Mouse (Mus musculus) lung, adult 2 months (tissue): ENCODE measurements around the gene Cd24a. TPM values are rescaled to one million over a fixed set of nuclear protein-coding genes. Genes with fewer than 3 reads are reported as not detected.

Experiments used
- DNase-seq: peaks from one replicate; pipeline ENCODE4 v3.0.0; 2022
- H3K4me1 ChIP-seq: fragments of 200-500 bp; 2 replicates; pipeline ENCODE4 v1.6.1; 2011; ENCODE audit warnings: low read length; ENCODE audit not compliant: control insufficient read depth, insufficient read depth
- H3K4me3 ChIP-seq: fragments of 200-500 bp; replicated peaks from 2 replicates; pipeline ENCODE3; 2011; ENCODE audit warnings: low read depth, mild to moderate bottlenecking, control low read depth, low read length; ENCODE audit errors: extremely low read depth
- CTCF ChIP-seq: fragments of 200-500 bp; IDR thresholded peaks from 2 replicates; pipeline ENCODE4 v1.5.1; 2011; ENCODE audit warnings: mild to moderate bottlenecking, low read length, control low read depth; ENCODE audit not compliant: insufficient read depth
- POLR2A ChIP-seq: fragments of 200-500 bp; IDR thresholded peaks from 2 replicates; pipeline ENCODE4 v1.6.1; 2011; ENCODE audit warnings: low read depth, mild to moderate bottlenecking, control low read depth, low read length, borderline replicate concordance; ENCODE audit errors: extremely low read depth
- WGBS: fragments of 180-500 bp; shearing (Covaris S2); methylation state at CpG from one replicate; pipeline ENCODE4 v1.1.7; 2018; 5-methylcytosine and 5-hydroxymethylcytosine counted together
- polyA plus RNA-seq: library from polyadenylated mRNA; depleted of rRNA; stranded (reverse); fragments of >200 nt; gene quantifications from 2 replicates; pipeline ENCODE4 v1.2.3, GENCODE M21; 2012

Gene Cd24a
- polyA plus RNA-seq, 1 experiment = 239 TPM

DNA sequence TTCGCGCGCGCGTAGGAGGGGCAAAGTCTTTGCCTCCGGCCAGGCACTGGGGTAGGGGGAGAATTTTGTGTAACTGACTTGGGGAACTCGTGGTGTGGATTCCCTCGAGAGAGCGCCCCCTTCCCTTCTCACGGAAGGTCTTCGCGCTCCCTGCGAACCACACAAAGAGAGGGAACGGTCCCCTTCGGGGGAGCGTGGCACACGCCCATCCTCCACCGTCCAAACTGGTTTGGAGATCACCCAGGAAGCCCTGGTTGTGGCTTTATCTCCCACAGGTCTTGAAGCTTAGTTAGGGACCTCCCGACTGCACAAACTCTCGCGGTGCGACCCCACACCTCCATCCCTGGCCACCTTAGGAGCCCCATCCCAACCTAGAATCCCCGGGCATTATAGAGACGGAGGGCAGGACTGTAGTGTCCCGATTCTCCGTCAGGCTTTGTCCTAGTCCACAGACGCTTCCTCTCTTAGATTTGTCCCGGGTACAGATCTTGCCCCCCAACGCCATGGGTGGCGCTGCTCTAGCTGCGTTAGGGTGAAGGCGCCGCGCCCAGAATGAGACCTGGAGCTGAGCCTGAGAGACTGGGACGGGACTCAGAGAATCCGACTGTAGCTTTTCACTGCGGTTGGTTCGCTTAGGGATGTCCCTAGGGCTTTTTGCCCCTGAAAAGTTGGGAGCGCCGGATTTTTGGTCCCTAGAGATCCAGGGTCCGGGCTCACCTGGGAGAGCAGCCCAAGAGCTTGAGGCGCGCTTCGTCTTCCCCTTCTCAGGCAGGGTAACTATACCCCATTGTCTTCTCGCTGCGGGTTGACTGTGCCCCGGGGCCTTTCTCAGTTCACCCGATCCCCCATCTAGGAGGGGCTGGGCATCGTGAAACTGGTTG is 1.5 kb downstream of the Cd24a start:
- 0 out of 2 replicates have a peak, but pooled peaks have one; percentile 2 for TF ChIP-seq CTCF
- TF ChIP-seq POLR2A = 0 out of 2 replicates have a peak, but pooled peaks have one; percentile 4
- 1% methylated on average over 49 of the region's 49 CpGs for WGBS
- peak; percentile 40 for DNase-seq
- Histone ChIP-seq H3K4me1 (no peaks in the 10 kb centered on the region), H3K4me3 (peak overlapping the region; percentile 81)

- WGBS = 3% methylated on average over 15 of the region's 15 CpGs
- TF ChIP-seq CTCF = no peak
- TF ChIP-seq POLR2A = no peak
- peak; percentile 38 for DNase-seq
- Histone ChIP-seq H3K4me1 (no peaks in the 10 kb centered on the region), H3K4me3 (peak overlapping the region; percentile 61)
These were observed 2.6 kb downstream of the Cd24a start for GRCm38 (mm10) chr10:43580649-43581078.

DNA sequence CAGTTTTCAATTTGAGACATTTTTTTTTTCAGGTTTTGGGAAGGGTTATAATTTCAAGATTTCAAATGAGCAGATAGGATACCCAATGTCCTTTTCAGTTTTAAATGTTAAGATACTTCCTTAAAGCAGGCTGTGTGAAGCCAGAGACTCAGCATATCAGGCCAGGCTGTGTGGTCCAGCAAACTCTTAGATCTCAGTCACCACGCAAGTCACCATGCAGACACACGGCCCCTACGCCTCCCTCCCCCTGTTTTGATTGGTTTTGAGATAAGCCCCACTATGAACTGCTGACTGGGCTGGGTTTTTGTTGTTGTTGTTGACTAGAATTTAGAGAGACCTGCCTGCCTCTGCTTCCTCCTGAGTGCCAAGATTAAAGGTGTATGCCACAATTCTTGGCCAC is 3.2 kb downstream of the Cd24a start:
- no peak overlapping the region for H3K4me3 ChIP-seq
- TF ChIP-seq CTCF (no peak), POLR2A (no peak)
- H3K4me1 ChIP-seq = no peaks in the 10 kb centered on the region
- WGBS = 70% methylated on average over 3 of the region's 3 CpGs
- DNase-seq = no peak

- TF ChIP-seq CTCF (no peak), POLR2A (no peak)
- H3K4me3 ChIP-seq = no peak overlapping the region
- 89% methylated on average over 4 of the region's 4 CpGs for WGBS
- DNase-seq = no peak
- no peaks in the 10 kb centered on the region for H3K4me1 ChIP-seq
These were observed 6.5 kb downstream of the Cd24a start for GRCm38 (mm10) chr10:43584538-43584937.

DNA sequence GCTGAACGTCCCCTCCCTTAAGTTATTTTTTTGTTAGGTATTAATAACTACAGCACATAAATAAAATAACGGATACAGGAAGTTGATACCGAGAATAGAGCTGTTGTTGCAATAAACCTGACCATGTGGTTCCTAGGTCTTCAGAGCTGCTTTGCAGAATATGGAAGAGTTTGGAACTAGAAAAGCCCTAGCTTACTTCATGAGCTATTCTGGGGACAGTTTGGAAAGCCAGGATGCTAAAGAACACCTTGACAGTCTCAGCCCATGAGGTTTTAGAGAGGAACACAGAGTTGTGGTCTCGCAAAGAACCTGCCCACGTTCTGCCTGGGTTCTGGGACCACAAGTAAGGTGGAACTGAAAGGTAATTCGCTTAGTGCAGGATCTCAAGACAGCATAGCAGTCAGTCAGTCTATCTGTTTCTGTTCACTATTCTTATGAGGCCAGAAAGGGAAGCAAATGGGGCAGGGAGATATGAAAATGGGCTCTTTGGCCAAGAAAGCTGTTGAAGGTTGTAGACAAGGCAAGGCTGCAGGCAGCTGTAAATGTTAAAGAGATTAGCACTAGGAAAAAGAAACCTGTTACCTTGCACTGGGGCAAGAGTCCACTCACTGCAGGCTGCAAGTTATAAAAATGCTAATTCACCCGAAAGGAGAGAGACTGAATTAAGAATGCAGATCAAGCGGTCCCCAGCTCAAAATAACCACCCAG is 10.5 kb downstream of the Cd24a start:
- no peak overlapping the region for H3K4me3 ChIP-seq
- WGBS = 55% methylated on average over 8 of the region's 8 CpGs
- no peaks in the 10 kb centered on the region for H3K4me1 ChIP-seq
- DNase-seq = no peak
- TF ChIP-seq CTCF (no peak), POLR2A (no peak)

DNA sequence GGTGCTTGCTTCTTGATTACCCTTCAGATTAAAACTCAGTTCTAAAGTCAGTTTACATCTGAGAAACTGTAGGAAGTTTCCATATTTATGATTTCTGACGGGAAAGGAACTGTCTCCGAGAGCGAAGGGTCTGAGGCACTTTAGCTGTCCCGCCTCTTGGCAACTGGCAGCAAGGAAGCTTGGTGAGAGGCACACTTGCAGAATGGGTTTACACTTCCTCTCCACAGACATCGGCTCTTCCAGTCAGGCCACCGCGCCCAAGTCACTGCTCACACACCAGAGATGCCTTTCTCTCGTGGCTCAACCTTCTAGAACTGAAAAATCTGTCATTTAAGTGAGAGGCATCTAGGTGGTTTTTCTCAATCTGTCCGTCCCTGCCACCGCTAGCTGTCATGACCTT is 13.4 kb downstream of the Cd24a start:
- no peaks in the 10 kb centered on the region for H3K4me1 ChIP-seq
- WGBS = 43% methylated on average over 10 of the region's 10 CpGs
- TF ChIP-seq CTCF (no peak), POLR2A (no peak)
- H3K4me3 ChIP-seq = no peak overlapping the region
- DNase-seq = no peak

DNA sequence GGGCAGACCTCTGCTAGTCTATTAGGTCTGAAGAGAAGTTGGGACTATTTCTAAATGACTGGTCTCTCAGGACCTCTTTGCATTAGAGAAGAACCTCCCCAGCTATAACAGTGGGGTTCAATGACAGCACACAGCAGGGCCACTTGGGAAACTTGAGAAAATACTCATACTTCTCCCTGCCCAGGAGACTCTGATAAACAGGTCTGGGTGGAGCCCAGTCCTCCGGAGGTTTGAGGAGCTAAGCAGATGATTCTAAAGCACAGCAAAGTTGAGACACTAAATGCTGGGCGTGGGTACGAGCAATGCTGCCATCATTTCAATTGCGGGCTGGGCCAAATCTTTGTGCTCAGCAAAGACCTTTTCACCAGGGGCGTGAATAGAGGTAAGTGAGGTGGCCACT is 15.1 kb downstream of the Cd24a start:
- DNase-seq = no peak
- no peak overlapping the region for H3K4me3 ChIP-seq
- 82% methylated on average over 5 of the region's 5 CpGs for WGBS
- no peak for TF ChIP-seq POLR2A
- no peak for TF ChIP-seq CTCF
- H3K4me1 ChIP-seq = no peaks in the 10 kb centered on the region

GRCm38 (mm10) chr10:43594187-43594586 is 16.1 kb downstream of the Cd24a start:
- 73% methylated on average over 2 of the region's 2 CpGs for WGBS
- H3K4me3 ChIP-seq = no peak overlapping the region
- H3K4me1 ChIP-seq = no peaks in the 10 kb centered on the region
- no peak for TF ChIP-seq POLR2A
- TF ChIP-seq CTCF = no peak
- no peak for DNase-seq

DNA sequence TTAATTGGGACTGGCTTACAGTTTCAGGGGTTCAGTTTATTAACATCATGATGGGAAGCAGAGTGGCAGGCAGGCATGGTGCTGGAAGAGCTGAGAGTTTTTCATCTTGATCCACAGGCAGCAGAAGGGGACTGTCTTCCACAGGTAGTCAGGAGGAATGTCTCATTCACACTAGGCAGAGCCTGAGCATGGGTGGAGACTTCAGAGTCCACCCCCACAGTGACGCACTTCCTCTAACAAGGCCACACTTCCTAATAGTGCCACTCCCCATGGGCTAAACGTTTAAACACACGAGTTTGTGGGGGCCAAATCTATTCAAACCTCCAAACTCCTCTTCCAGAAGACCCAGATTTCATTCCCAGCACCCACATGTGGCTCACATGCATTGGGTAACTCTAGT is 16.8 kb downstream of the Cd24a start:
- TF ChIP-seq POLR2A (no peak), CTCF (no peak)
- Histone ChIP-seq H3K4me1 (no peaks in the 10 kb centered on the region), H3K4me3 (no peak overlapping the region)
- DNase-seq = no peak
- WGBS = 45% methylated on average over 3 of the region's 3 CpGs

DNA sequence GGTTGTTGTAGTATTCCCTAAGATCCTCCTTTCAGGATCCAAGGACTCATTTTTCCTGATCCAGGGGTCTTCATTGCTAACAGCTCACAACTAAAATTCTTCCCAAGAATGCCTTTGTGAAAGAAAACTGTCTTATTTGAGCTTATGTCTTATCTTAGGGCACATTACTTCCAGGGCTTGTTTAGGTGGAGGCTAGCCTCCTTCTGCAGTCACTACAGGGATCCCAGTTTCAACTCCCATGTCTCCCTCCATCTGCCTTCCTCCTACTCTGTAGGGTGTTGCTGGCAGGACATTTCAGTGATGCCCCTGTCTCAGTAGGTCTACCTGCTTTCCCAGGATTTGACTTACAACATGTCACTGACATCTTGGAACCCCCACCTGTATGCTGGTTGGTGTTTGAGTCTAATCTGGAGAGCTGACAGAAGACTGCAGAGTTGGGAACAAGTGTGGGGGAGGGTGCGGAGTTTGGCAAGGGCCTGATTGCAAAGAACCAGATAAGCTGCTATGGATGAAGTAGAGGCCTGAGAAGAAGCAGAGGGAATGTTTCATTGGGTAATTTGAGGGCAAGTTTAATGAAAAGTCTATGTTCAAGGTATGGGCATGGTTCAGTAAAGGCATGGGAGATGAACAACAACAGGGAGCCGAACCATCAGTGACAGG is 20.1 kb downstream of the Cd24a start:
- no peak for DNase-seq
- H3K4me3 ChIP-seq = no peak overlapping the region
- TF ChIP-seq CTCF = no peak
- no peak for TF ChIP-seq POLR2A
- no peaks in the 10 kb centered on the region; the same call in 1 of the 2 replicates for H3K4me1 ChIP-seq
- 78% methylated on average over 2 of the region's 2 CpGs for WGBS
